Mouse (Mus musculus): ENCODE data around the gene Apol8.

Apol8 gene

DNA sequence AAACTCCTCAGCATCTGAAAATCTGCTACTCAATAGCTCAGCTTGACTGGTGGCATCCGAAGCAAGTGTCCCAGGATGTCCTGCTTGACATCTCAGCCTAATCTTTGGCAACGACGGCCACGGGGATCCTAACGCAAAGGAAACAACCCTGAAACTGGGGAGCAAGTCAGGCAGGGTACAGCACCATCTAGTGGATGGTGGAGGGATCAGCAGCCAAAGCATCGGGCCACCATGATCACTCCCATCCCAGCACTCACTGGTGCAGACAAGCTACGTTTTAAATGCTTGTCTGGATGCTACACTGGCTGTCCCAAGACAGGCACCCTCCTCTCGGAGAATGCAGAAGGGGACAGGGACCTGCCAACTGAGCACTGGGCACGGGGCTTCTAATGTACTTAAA lies at the start of gene Apol8:
TSS of gene Apol8 (minus strand) at position 156 of the 400 bp plus-strand sequence.
- peak; percentile 69 for DNase-seq

DNA sequence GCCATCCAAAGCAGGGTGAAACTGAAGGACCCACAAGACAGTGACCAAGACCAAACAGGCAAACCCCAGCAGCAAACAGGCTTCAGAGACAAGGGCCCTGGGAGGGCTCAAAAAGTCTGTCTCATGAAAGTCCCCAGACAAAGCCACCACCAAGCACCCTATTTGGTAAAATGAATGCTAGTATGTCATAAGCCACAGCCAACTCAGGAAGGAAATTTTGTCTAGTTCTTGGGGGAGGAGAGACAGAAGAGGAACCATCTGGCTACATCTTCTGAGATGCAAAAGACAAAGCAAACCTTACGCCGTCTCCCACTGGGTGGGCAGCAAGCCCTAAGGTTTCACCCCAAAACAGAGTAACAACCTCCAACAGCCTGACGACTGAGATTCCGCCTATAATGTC lies 48.9 kb upstream of the Apol8 start:
- no peak for DNase-seq

- DNase-seq, result peak; percentile 60
Observed at GRCm38 (mm10) chr15:77804949-77805348, 48.1 kb upstream of the Apol8 start.

DNA sequence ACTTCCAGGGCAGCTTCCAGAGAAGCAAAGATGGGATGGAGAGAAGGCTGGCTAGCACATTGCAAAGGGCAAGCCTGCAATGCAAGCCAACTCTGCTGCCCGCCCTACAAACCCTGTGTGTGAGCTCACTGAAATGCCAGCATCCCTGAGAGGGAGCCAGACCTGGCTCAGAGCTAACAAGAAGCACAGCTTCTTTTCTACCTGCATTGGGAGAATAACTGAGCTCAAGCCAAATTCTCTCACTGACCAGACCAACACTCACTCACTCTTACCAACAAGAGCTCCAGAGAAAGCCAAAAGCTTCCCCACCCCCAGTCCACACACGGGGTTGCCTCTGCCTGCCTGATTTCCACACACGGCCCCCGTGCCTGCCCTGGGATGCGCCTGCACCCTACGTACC lies 47.7 kb upstream of the Apol8 start:
- peak; percentile 80 for DNase-seq

DNA sequence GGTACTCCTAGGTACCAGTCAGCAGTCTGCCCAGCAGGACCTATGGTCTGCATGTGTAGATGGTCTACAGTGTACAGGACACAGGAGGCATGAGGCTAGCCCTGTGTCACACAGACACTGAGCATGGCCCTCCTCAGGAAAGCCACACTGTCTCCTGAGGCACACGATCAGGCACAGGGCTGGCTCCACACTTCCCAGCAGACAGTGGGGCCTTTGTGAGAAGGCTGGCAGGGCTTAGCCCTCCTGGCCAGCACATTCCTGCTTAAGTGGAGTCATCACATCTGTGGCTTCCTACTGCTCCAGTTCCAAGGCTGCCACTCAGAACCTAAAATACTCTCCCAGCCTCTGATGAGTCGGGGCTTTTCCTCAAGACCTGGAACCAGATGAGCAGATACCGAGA lies 46.9 kb upstream of the Apol8 start:
- no peak for DNase-seq

- DNase-seq, result no peak
Observed at GRCm38 (mm10) chr15:77802992-77803391, 46.2 kb upstream of the Apol8 start.

DNA sequence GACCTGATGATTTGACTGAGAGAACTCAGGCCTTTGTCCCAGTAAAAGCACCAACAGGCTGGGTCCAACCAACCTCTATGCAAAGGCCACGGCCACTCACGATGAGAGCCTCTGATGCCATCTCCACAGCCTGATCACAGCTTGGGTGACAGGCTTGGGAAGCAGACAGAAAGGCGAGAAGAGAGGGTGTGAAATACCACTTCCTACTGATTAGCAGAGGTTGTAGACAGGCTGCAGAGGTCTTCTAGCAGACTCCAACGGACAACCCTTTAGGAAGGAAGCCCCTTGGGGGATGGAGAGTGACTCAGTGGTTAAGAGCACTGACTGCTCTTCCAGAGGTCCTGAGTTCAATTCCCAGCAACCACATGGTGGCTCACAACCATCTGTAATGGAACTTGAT lies 44.4 kb upstream of the Apol8 start:
- DNase-seq, result no peak

DNA sequence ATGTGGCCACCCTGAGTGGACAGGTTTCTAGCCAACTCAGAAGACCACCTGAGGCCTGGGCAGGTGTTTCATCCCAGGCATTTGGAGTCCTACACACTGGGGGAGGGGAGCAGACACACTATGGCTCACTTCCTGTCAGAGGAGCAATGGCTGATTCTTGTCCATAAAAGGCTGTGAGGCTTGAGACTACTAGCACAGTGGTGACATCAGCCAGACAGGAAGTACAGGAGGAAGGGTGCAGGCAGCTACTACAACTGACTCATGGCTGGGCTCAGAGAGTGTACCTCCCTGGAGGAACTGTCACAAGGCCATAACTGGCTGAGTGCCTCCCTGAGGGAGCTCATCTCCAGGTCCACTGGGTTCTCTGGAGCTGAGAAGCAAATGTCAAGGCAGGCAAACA lies 43.7 kb upstream of the Apol8 start:
- DNase-seq, result peak; percentile 61

DNA sequence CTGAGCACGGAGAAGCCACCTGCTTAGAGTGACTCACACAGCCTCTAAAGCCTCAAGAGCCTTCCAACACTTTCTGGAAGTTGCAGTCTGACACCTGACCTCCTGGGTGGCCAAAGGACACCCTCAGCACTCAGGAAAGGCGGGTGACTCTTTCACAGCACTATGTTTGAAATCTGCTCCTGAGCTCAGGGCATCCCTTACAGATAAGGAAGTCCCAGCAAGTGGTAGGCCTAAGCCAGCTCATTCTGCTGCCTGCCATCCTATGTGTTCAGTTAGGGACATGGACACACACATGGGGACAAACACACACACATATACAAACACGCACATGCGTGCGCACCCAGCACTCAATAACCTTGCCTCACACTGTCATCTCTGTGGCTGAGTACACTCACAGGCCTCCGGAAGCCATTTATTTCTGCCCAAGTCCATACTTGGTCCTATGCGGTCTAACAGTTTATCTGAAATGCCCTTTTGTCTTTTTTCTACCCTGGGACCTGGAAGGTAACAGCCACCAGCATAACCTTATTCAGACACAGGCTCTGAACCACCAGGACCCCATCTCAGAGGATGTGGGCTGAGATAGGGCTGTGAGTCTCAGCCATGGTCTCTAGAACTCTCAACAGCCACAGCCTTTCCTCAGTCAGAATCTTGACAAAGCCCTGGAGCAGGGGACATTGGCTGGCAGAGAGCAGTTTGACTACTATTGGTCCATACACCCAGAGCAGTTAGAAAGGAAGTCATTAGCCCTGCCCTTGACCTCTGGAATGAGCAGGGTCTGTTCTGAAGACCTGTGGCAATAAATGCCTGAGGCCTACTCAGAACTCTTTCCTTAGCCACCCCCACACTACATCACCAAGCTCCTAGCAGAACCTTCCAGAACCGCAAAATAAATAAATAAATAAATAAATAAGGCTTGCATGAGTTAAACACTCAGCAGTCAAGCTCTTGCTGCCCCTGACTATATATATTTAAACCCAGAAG lies 43.0 kb upstream of the Apol8 start:
- peak; percentile 37 for DNase-seq

GRCm38 (mm10) chr15:77798664-77799490 lies 42.1 kb upstream of the Apol8 start:
- DNase-seq, result peak; percentile 36

DNA sequence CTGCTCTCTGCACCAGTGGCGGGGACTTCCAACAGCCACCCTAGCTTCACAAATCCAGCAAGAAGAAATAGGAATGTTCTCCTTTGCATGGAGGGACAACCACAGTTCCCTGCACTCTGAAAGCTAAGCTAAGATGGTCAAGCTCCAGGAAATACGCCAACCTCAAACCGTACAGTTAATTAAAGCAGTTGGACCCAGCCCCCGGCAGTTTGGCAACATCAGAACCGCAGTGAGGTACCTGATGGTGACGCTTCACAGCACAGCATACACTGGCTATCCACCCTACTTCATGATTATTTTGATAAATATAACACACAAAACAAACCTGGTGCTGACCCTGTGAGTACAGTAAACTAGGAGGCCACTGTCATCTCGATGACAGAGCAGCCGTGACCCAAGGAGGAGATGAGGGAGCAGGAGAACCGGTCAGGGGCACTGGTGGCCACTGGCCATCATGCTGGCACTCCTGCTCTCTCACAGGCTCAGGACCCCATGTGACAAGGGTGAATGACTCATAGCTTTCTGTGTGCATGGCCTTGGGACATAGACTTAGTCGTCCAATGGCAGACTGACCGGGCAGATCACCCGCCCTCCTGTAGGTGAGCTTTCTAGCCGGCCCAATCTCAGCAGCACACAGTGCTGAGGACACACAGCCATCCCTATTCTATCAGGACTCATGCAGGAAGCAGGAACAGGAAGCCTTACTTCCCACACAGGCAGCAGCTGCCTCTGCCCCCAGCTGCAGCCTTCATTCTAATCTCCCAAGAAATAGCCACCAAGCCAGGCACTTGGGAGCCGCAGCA lies 41.0 kb upstream of the Apol8 start:
- DNase-seq, result peak; percentile 82

DNA sequence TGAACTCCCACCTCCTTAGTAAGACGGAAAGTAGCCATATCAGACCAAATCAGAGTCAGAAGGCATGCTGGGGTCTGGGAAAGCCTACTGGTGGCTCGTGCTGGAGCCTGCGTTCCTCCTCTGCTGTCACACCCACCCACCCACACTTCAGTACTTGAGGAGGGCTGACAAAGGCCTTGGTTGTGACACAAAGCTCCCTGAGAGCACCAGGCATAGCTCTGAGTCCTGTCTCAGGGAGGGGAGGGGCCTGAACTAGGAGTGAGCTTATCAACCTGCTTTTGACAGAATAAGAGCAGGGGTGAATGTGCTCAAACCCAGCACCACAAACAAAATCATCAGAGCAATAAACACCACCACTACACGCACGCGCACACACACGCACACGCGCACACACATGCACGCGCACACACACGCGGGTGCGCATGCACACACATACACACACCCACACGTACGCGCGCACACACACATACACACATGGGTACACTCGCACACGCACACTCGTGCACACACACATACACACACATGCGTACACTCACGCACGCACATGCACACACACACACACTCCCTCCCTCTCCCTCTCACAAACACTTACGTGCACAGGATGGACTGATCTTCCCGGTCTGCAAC lies 39.7 kb upstream of the Apol8 start:
- no peak for DNase-seq

GRCm38 (mm10) chr15:77794908-77795356 lies 38.1 kb upstream of the Apol8 start:
- DNase-seq, result no peak

GRCm38 (mm10) chr15:77794138-77794907 lies 37.5 kb upstream of the Apol8 start:
- no peak for DNase-seq

DNA sequence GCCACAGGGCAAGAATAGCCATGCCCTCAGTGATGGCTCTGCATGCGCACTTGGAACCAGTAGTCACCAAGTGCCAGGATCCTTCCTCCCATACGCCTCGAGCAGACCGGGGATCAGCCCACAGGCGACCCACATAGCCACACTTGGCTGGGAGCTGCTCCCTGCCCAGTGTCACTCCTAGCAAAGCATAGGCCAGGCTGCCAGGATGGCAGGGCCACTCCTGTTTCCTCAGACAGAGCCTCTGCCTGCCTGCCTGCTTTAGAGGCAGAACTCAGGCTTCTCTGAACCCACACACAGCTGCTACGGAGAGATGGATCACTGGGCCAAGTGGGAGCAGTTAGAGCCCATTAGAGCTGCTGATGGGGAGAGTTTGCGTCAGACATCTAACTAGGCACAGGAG lies 36.8 kb upstream of the Apol8 start:
- DNase-seq, result peak; percentile 82

DNA sequence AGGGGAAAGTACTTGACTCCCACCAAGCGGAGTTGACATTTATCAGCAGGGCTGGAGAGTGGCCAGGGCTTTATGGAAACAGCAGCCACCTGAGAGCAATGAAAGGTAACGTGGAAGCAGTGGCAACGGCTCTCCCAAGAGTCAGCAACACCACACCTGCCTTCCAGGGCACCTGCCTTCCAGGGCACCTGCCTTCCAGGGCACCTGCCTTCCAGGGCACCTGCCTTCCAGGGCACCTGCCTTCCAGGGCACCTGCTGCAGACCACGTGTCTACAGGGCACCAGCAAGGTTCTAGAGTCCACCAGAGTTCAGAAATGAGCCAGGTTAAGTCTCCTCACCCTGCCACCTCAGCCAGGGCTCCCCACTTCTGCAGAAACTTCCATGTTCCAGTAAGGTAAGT lies 36.3 kb upstream of the Apol8 start:
- no peak for DNase-seq

DNA sequence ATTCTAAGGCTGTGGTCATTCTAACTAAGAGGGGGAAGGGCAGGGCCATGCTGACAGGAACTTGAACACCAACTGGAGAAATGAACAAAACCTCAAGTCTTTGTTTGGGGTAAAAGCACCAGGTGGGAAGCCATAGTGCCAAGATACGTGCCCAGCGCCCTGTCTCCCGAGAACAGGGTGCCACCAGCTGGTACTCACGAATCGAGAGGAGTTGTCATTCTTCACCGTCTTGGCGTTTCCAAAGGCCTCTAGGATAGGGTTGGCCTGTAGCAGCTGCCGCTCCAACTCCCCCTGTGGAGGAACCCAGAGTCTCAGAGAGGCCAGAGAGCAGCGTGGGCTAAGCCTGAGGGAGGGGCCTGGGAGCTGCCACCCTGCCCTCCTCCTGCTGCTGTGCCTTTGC lies 35.3 kb upstream of the Apol8 start:
- DNase-seq, result no peak

DNA sequence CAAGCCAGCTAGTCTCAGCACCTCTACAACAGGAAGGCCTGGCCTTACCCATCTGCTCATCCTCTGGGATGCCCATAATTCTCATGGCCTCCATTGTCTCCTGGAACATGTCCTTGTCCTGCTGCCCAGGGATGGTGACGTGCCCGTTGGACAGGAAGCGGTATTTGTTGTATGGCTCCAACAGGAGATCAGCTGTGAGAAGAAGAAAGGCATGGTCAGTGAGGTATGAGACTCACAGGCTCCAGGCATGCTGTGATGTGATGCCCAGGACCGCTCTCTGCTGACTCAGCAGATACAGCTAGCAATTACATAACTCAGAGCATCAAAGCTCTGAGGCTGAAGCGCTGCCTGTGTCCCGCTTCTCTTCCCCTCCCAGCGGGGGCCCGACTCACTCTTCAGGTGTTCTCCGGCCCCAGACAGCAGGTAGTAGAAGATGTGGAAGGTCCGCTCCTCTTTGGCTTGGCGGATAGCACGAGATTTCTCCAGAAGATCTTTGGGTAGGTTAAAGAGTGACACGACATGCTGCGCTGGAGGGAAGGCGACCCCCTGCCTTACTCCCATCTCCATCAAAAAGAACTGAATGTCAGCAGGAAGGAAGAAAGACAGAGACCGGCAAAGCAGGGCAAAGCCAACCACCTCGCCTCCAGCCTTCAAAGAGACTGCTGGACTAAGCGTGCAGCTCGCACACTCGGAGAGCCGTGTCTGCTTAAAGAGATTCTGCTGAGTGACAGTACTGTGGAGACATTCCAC lies 34.0 kb upstream of the Apol8 start:
- peak; percentile 80 for DNase-seq

GRCm38 (mm10) chr15:77789186-77789585 lies 32.4 kb upstream of the Apol8 start:
- no peak for DNase-seq

DNA sequence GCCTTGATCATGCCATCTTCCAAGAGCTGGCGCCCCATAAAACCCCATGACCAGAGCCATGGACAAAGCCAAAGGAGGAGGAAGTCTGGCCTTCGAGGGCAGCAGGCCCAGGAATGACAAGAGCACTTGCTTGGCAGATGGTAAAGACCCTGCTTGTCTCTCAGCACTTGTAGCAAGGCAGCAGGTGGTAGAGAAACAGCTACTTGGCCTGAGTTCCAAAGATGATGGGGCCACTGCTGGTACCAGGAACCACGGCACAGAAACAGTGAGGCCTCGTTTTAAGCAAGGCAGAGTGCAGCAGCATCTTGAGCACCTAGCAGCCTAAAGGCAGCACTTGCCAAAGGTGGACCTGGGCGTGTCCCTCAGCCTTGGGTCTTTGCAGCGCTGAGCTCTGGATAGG lies 31.6 kb upstream of the Apol8 start:
- peak; percentile 88 for DNase-seq

- no peak for DNase-seq
Observed at GRCm38 (mm10) chr15:77785807-77786206, 29.0 kb upstream of the Apol8 start.

Measured in cerebellum, adult 9-11 months (tissue).